Mouse (Mus musculus) small intestine, adult 2 months (tissue): ENCODE data around the gene Smn1. TPM values are rescaled to one million over a fixed set of nuclear protein-coding genes. Genes with fewer than 3 reads are reported as not detected.

ENCODE experiments used
- H3K27ac ChIP-seq: fragments of 200-500 bp; 2 replicates; pipeline ENCODE4 v1.5.1; 2012; ENCODE audit warnings: low read depth, low read length, control low read depth, inconsistent platforms; ENCODE audit not compliant: insufficient read depth
- H3K27me3 ChIP-seq: fragments of 200-500 bp; 2 replicates; pipeline ENCODE4 v1.6.1; 2012; ENCODE audit warnings: mild to moderate bottlenecking, moderate library complexity, low read length, inconsistent platforms; ENCODE audit not compliant: control insufficient read depth, insufficient read depth
- H3K36me3 ChIP-seq: fragments of 200-500 bp; 2 replicates; pipeline ENCODE4 v1.6.1; 2012; ENCODE audit warnings: mild to moderate bottlenecking, low read length, control low read depth, inconsistent platforms; ENCODE audit not compliant: control insufficient read depth, insufficient read depth
- H3K4me1 ChIP-seq: fragments of 200-500 bp; 2 replicates; pipeline ENCODE4 v1.6.1; 2012; ENCODE audit warnings: low read length, inconsistent platforms, mixed read lengths; ENCODE audit not compliant: control insufficient read depth, insufficient read depth, insufficient read length
- H3K4me3 ChIP-seq: fragments of 200-500 bp; 2 replicates; pipeline ENCODE4 v1.5.1; 2012; ENCODE audit warnings: low read depth, mild to moderate bottlenecking, control low read depth, inconsistent platforms, low read length, moderate library complexity
- CTCF ChIP-seq: fragments of 200-500 bp; IDR thresholded peaks from 2 replicates; pipeline ENCODE4 v1.5.1; 2012; ENCODE audit warnings: low read depth, mild to moderate bottlenecking, control low read depth, inconsistent platforms, low read length, moderate library complexity, mixed read lengths; ENCODE audit not compliant: insufficient replicate concordance, insufficient read length; ENCODE audit errors: extremely low read depth
- POLR2A ChIP-seq: fragments of 200-500 bp; IDR thresholded peaks from 2 replicates; pipeline ENCODE4 v1.6.1; 2012; ENCODE audit warnings: low read depth, mild to moderate bottlenecking, control low read depth, inconsistent platforms, low read length, moderate library complexity
- WGBS: fragments of 180-500 bp; shearing (Covaris S2); methylation state at CpG from one replicate; pipeline ENCODE4 v1.1.7; 2018; 5-methylcytosine and 5-hydroxymethylcytosine counted together
- polyA plus RNA-seq: library from polyadenylated mRNA; depleted of rRNA; stranded (reverse); fragments of >200 nt; gene quantifications from 2 replicates; pipeline ENCODE4 v1.2.3, GENCODE M21; 2012; rRNA removed

The Smn1 gene
- polyA plus RNA-seq: 3.1 and 8.2 TPM in 2 replicates

- Histone ChIP-seq H3K4me1 (peaks cover 4% of the 10 kb centered on the region; the same call in 1 of the 2 replicates), H3K27me3 (no peaks in the 10 kb centered on the region), H3K4me3 (peak within 1 kb of the TSS; percentile 95), H3K36me3 (peaks cover 22% of the 10 kb centered on the region), H3K27ac (no peak within 1 kb of the TSS)
- TF ChIP-seq CTCF (no peak), POLR2A (peak; percentile 45; the same call in 1 of the 2 replicates)
- WGBS: 3% methylated on average over 42 of the region's 42 CpGs
Observed at GRCm38 (mm10) chr13:100124423-100125257, at the start of gene Smn1. Smn1 (plus strand) TSS chr13:100124852.

- Histone ChIP-seq H3K27ac (no peak overlapping the region), H3K36me3 (peaks cover 38% of the 10 kb centered on the region), H3K27me3 (no peaks in the 10 kb centered on the region), H3K4me3 (no peak overlapping the region), H3K4me1 (0 out of 2 replicates have a peak, but pooled peaks cover 3% of the 10 kb centered on the region)
- TF ChIP-seq CTCF (no peak), POLR2A (no peak)
- WGBS: 80% methylated on average over 6 of the region's 6 CpGs
Observed at GRCm38 (mm10) chr13:100098808-100099207, 25.8 kb upstream of the Smn1 start.

GRCm38 (mm10) chr13:100103052-100103658, 21.5 kb upstream of the Smn1 start:
- 1% methylated on average over 15 of the region's 15 CpGs for WGBS
- Histone ChIP-seq H3K36me3 (peaks cover 5% of the 10 kb centered on the region), H3K27me3 (no peaks in the 10 kb centered on the region), H3K4me1 (peaks cover 4% of the 10 kb centered on the region; the same call in 1 of the 2 replicates), H3K4me3 (peak overlapping the region; percentile 99), H3K27ac (peak overlapping the region; percentile 59)
- TF ChIP-seq CTCF (no peak), POLR2A (no peak)

GRCm38 (mm10) chr13:100103748-100104254, 20.9 kb upstream of the Smn1 start, which contains the start of gene Bdp1:
Bdp1 (minus strand) TSS chr13:100104070.
- Histone ChIP-seq H3K27ac (peak within 1 kb of the TSS; percentile 59), H3K4me3 (peak within 1 kb of the TSS; percentile 99), H3K36me3 (peaks cover 2% of the 10 kb centered on the region), H3K27me3 (no peaks in the 10 kb centered on the region), H3K4me1 (peaks cover 6% of the 10 kb centered on the region; the same call in 1 of the 2 replicates)
- peak; percentile 67; the same call in 1 of the 2 replicates for TF ChIP-seq POLR2A
- TF ChIP-seq CTCF: no peak
- 2% methylated on average over 44 of the region's 44 CpGs for WGBS

- under 1% methylated on average over 75 of the region's 76 CpGs for WGBS
- no peak within 1 kb of the TSS for H3K27ac ChIP-seq
- H3K4me3 ChIP-seq: peak within 1 kb of the TSS; percentile 76
- H3K27me3 ChIP-seq: no peaks in the 10 kb centered on the region
- peaks cover 8% of the 10 kb centered on the region for H3K4me1 ChIP-seq
- H3K36me3 ChIP-seq: no peaks in the 10 kb centered on the region
- TF ChIP-seq CTCF: no peak
- 0 out of 2 replicates have a peak, but pooled peaks have one; percentile 23 for TF ChIP-seq POLR2A
Observed at GRCm38 (mm10) chr13:100107652-100108472, 16.8 kb upstream of the Smn1 start, which contains the start of gene Serf1. Serf1 (plus strand) TSS chr13:100108012.

- Histone ChIP-seq H3K27ac (no peak overlapping the region), H3K27me3 (no peaks in the 10 kb centered on the region), H3K4me3 (no peak overlapping the region), H3K36me3 (no peaks in the 10 kb centered on the region), H3K4me1 (peaks cover 9% of the 10 kb centered on the region)
- WGBS: 44% methylated on average over 5 of the region's 5 CpGs
- TF ChIP-seq POLR2A (no peak), CTCF (no peak)
Observed at GRCm38 (mm10) chr13:100112218-100112972, 12.3 kb upstream of the Smn1 start.
